Mouse (Mus musculus) B cell, adult 62 days (primary cell): ENCODE results near the gene Pld4. TPM values are rescaled to one million over a fixed set of nuclear protein-coding genes. Genes with fewer than 3 reads are reported as not detected.

Source experiments
- total RNA-seq: library from RNA; stranded (reverse); gene quantifications from 4 replicates; pipeline ENCODE4 v1.2.4, GENCODE M21; 2023

Gene Pld4
- total RNA-seq, result 320 to 372 TPM (median 333 TPM) in 4 replicates

GRCm38 (mm10) chr12:112760154-112760926, at the start of gene Pld4:
TSS of gene Pld4 (plus strand) at chr12:112760655.

GRCm38 (mm10) chr12:112720216-112720615, 40.2 kb upstream of the Pld4 start, which contains the start of gene Cep170b:
TSS of gene Cep170b (plus strand) at chr12:112720455.

GRCm38 (mm10) chr12:112801864-112802846, 41.7 kb downstream of the Pld4 start, which contains the start of gene Ahnak2:
TSS of gene Ahnak2 (minus strand) at chr12:112802657.

GRCm38 (mm10) chr12:112808587-112809364, 48.3 kb downstream of the Pld4 start, which contains the start of gene Clba1:
TSS of gene Clba1 (plus strand) at chr12:112808937.

Other genes starting within 250 kb of the Pld4 start
- not detected in 4 replicates for gene Tmem179, start 243.9 kb upstream of the Pld4 start, total RNA-seq
- gene Inf2, start 171.9 kb upstream of the Pld4 start, total RNA-seq, result 27.3 to 32.1 TPM (median 29.2 TPM) in 4 replicates
- gene Adssl1, start 140.6 kb upstream of the Pld4 start, total RNA-seq, result 7.1 to 9.5 TPM (median 8.5 TPM) in 4 replicates
- gene Siva1, start 116.0 kb upstream of the Pld4 start, total RNA-seq, result 20.6 to 29.7 TPM (median 21.2 TPM) in 4 replicates
- 86.0 to 99.6 TPM (median 90.5 TPM) in 4 replicates for gene Akt1, start 85.8 kb upstream of the Pld4 start, total RNA-seq
- 1.5 to 6.3 TPM (median 3.0 TPM) in 4 replicates for gene Zbtb42, start 81.8 kb upstream of the Pld4 start, total RNA-seq
- 12.3 to 16.4 TPM (median 14.3 TPM) in 4 replicates for gene Cep170b, start 40.2 kb upstream of the Pld4 start, total RNA-seq
- 0.34 to 0.58 TPM (median 0.51 TPM) in 3 of 4 replicates, not detected in the other for gene Ahnak2, start 42.0 kb downstream of the Pld4 start, total RNA-seq
- gene Clba1, start 48.3 kb downstream of the Pld4 start, total RNA-seq, result 1.3 to 3.4 TPM (median 2.0 TPM) in 3 of 4 replicates, not detected in the other
- gene Cdca4, start 68.8 kb downstream of the Pld4 start, total RNA-seq, result 27.5 to 32.2 TPM (median 29.9 TPM) in 4 replicates
- gene Gpr132, start 107.6 kb downstream of the Pld4 start, total RNA-seq, result 92.4 to 97.2 TPM (median 95.4 TPM) in 4 replicates
- 1.3 to 4.9 TPM (median 2.4 TPM) in 4 replicates for gene Jag2, start 169.1 kb downstream of the Pld4 start, total RNA-seq
- 12.7 to 19.6 TPM (median 15.8 TPM) in 4 replicates for gene Nudt14, start 181.5 kb downstream of the Pld4 start, total RNA-seq
- gene Btbd6, start 215.8 kb downstream of the Pld4 start, total RNA-seq, result 9.7 to 15.0 TPM (median 12.8 TPM) in 4 replicates
- 152 to 169 TPM (median 160 TPM) in 4 replicates for gene Brf1, start 240.0 kb downstream of the Pld4 start, total RNA-seq